Mouse (Mus musculus) left cerebral cortex, adult 18-20 months (tissue): ENCODE data around the gene Slfn14. TPM values are rescaled to one million over a fixed set of nuclear protein-coding genes. Genes with fewer than 3 reads are reported as not detected.

Experiments used
- total RNA-seq, 2 experiments: library from RNA; stranded (reverse); gene quantifications; 2 replicates each; pipeline ENCODE4 v1.2.3; 2021

Slfn14 gene
- total RNA-seq, 2 experiments from 2014 or later = 0.09 TPM; not detected in 1

Other genes with a start within 250 kb of the Slfn14 start
- 1 to 10 TPM in 1 of 2 experiments, under 1 TPM in 1; 0.80 to 1.8 TPM for gene Slfn2, start 221.6 kb downstream of the Slfn14 start, total RNA-seq
- not detected for gene Slfn1, start 169.9 kb downstream of the Slfn14 start, total RNA-seq
- gene Slfn4, start 111.5 kb downstream of the Slfn14 start, total RNA-seq = not detected
- gene Slfn3, start 95.4 kb downstream of the Slfn14 start, total RNA-seq = under 1 TPM; 0.40 to 0.66 TPM
- 100 to 1,000 TPM; 280 to 293 TPM for gene Ap2b1, start 12.3 kb upstream of the Slfn14 start, total RNA-seq
- gene Pex12, start 15.9 kb upstream of the Slfn14 start, total RNA-seq = 10 to 100 TPM in 1 of 2 experiments, 1 to 10 TPM in 1; 7.0 to 10.1 TPM
- gene Rasl10b, start 122.4 kb upstream of the Slfn14 start, total RNA-seq = 100 to 1,000 TPM; 268 to 269 TPM
- gene Gas2l2, start 142.7 kb upstream of the Slfn14 start, total RNA-seq = not detected
- under 1 TPM; 0.47 to 0.53 TPM for gene 1700020L24Rik, start 151.0 kb upstream of the Slfn14 start, total RNA-seq
- gene Mmp28, start 176.3 kb upstream of the Slfn14 start, total RNA-seq = 1 to 10 TPM; 2.5 to 3.9 TPM
- 10 to 100 TPM; 56.2 to 60.3 TPM for gene Taf15, start 186.4 kb upstream of the Slfn14 start, total RNA-seq
- not detected for gene Heatr9, start 235.4 kb upstream of the Slfn14 start, total RNA-seq
- gene Ccl5, start 243.8 kb upstream of the Slfn14 start, total RNA-seq = not detected